Mouse (Mus musculus) kidney, postnatal 0 days (tissue): ENCODE results near the gene Uso1. TPM values are rescaled to one million over a fixed set of nuclear protein-coding genes. Genes with fewer than 3 reads are reported as not detected.

Experiments
- ATAC-seq: fragments of 200-750 bp; cut with Nextera tagmentation; replicated peaks from 2 replicates; pipeline ENCODE4 v1.8.0; 2017; ENCODE audit warnings: low read depth, moderate number of reproducible peaks, moderate TSS enrichment, moderate library complexity; ENCODE audit not compliant: low FRiP score
- DNase-seq: peaks from one replicate; pipeline ENCODE4 v3.0.0-alpha.2; 2016; ENCODE audit warnings: low spot score
- H3K27ac ChIP-seq: fragments of 300-500 bp; sonication (generic); 2 replicates; pipeline ENCODE4 v1.5.1; 2014; ENCODE audit warnings: mild to moderate bottlenecking
- H3K27me3 ChIP-seq: fragments of 300-500 bp; sonication (generic); 2 replicates; pipeline ENCODE4 v1.6.1; 2014; ENCODE audit warnings: low read length, mixed read lengths; ENCODE audit not compliant: insufficient read depth
- H3K36me3 ChIP-seq: fragments of 300-500 bp; sonication (generic); 2 replicates; pipeline ENCODE4 v1.6.1; 2014; ENCODE audit warnings: low read length, mixed read lengths; ENCODE audit not compliant: insufficient read depth
- H3K4me1 ChIP-seq: fragments of 300-500 bp; sonication (generic); replicated peaks from 2 replicates; pipeline ENCODE4 v1.6.1; 2014; ENCODE audit warnings: antibody characterized with exemption, low read length, mixed read lengths; ENCODE audit not compliant: insufficient read depth
- H3K4me2 ChIP-seq: fragments of 300-500 bp; sonication (generic); 2 replicates; pipeline ENCODE4 v1.6.1; 2014; ENCODE audit warnings: mild to moderate bottlenecking, low read length, moderate library complexity, mixed read lengths
- H3K4me3 ChIP-seq: fragments of 300-500 bp; sonication (generic); replicated peaks from 2 replicates; pipeline ENCODE4 v1.5.1; 2014; ENCODE audit warnings: low read depth, low read length
- H3K9ac ChIP-seq: fragments of 300-500 bp; sonication (generic); 2 replicates; pipeline ENCODE4 v1.6.1; 2014; ENCODE audit warnings: low read depth, low read length
- H3K9me3 ChIP-seq: fragments of 300-500 bp; sonication (generic); replicated peaks from 2 replicates; pipeline ENCODE4 v1.6.1; 2016; ENCODE audit warnings: low read length, inconsistent platforms, mixed read lengths
- CTCF ChIP-seq: IDR thresholded peaks from 2 replicates; pipeline ENCODE4 v1.5.1; 2016; ENCODE audit warnings: antibody characterized with exemption, low read depth, mild to moderate bottlenecking, moderate library complexity
- WGBS: fragments of 180-500 bp; shearing (Covaris S2); extraction: QIAGEN DNeasy Blood & Tissue Kit; methylation state at CpG from one replicate; pipeline ENCODE4 v1.1.7; 2014; 5-methylcytosine and 5-hydroxymethylcytosine counted together
- polyA plus RNA-seq: library from polyadenylated mRNA; unstranded; fragments of >200 nt; fragmentation: Nextera tagmentation; extraction: Ambion mirVana; gene quantifications from 2 replicates; pipeline ENCODE4 v1.2.1, GENCODE M21; 2015

Uso1 gene
- polyA plus RNA-seq, 1 experiment from 2014 or later, result 36.1 TPM

GRCm38 (mm10) chr5:92198266-92198665 lies 60.5 kb downstream of the Uso1 start:
- WGBS, result 78% methylated on average over 8 of the region's 8 CpGs
- H3K4me1 ChIP-seq, result no peaks in the 10 kb centered on the region
- H3K9ac ChIP-seq, result no peak overlapping the region
- H3K4me2 ChIP-seq, result no peak overlapping the region
- ATAC-seq (no peak), DNase-seq (no peak)
- H3K27me3 ChIP-seq, result no peaks in the 10 kb centered on the region
- H3K4me3 ChIP-seq, result no peak overlapping the region
- no peak overlapping the region for H3K27ac ChIP-seq
- no peak for TF ChIP-seq CTCF
- no peaks in the 10 kb centered on the region for H3K9me3 ChIP-seq
- H3K36me3 ChIP-seq, result peaks cover 61% of the 10 kb centered on the region

DNA sequence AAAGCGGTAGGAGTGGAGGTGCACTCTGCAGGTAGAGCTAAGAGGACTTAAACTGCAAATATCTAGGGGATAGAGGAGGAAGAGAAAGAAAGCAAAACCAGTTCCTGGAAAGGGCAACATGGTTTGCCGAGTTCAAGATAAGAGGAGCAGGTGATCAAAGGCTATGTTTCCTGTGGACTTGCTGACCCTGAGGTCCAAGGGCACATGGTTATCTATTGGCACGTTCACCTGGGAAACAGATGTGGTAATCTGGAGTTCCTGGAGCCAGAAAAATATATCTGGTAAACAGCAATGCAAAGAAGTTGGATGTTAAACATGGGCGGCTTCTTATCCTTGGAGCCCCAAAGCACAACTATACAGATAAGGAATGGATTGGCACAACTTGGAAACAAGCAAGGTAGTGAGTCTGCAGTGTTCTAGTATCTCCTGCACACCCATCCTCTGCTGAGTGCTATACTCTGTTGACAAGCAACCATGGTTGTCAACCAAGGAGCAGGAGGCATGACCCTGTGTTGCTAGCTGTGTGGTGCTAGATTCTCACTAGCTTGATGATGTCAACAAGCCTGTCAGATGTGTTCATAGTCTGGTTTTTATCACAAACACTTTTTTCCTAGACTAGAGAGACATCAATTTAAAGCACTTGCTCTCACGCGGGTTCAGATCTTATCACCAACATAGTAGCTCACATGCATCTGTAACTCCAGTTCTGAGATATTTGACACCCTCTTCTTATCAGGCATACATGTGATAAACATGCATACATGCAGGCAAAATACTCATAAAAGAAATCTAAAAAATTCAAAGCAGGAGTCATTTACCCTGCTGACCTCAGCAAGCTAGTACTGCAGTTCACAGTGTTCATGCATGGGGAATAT lies 66.7 kb downstream of the Uso1 start:
- ATAC-seq, result no peak
- Histone ChIP-seq H3K4me2 (no peak overlapping the region), H3K4me3 (no peak overlapping the region), H3K36me3 (peaks cover 24% of the 10 kb centered on the region), H3K9me3 (no peaks in the 10 kb centered on the region), H3K4me1 (no peaks in the 10 kb centered on the region; the same call in 1 of the 2 replicates), H3K9ac (no peak overlapping the region), H3K27ac (no peak overlapping the region), H3K27me3 (no peaks in the 10 kb centered on the region)
- DNase-seq, result no peak
- no peak for TF ChIP-seq CTCF
- WGBS, result 77% methylated on average over 6 of the region's 6 CpGs

DNA sequence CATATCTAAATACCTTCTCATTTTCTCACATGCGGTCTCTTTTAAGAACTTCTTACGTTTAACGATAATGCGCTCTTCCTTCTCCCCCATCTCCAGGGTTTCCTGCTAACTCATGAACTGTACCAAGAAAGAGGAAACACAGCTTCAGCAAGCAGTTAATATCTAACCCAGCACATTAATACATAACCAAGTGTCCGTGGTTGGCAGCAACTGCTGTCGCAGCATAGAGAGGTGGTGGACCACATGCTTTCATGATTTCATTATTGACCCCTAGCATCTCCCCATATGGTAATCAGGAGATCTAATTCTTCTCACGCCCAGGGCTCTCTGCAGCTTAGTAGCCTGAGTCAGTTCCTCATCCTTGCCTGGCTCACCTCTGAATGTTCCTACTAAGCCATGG lies 67.4 kb downstream of the Uso1 start:
- Histone ChIP-seq H3K4me3 (no peak overlapping the region), H3K9me3 (no peaks in the 10 kb centered on the region), H3K4me1 (no peaks in the 10 kb centered on the region; the same call in 1 of the 2 replicates), H3K27ac (peak overlapping the region; percentile 77), H3K36me3 (peaks cover 23% of the 10 kb centered on the region), H3K4me2 (no peak overlapping the region), H3K27me3 (no peaks in the 10 kb centered on the region), H3K9ac (no peak overlapping the region)
- TF ChIP-seq CTCF, result no peak
- DNase-seq, result peak; percentile 33
- 52% methylated on average over 7 of the region's 7 CpGs for WGBS
- ATAC-seq, result peak; percentile 78

GRCm38 (mm10) chr5:92205706-92206105 lies 68.0 kb downstream of the Uso1 start:
- H3K9ac ChIP-seq, result no peak overlapping the region
- no peaks in the 10 kb centered on the region for H3K9me3 ChIP-seq
- DNase-seq, result peak; percentile 44
- 64% methylated on average over 5 of the region's 5 CpGs for WGBS
- no peak for ATAC-seq
- H3K4me1 ChIP-seq, result no peaks in the 10 kb centered on the region; the same call in 1 of the 2 replicates
- peaks cover 20% of the 10 kb centered on the region for H3K36me3 ChIP-seq
- H3K4me2 ChIP-seq, result no peak overlapping the region; the same call in 1 of the 2 replicates
- no peaks in the 10 kb centered on the region for H3K27me3 ChIP-seq
- no peak overlapping the region for H3K4me3 ChIP-seq
- peak overlapping the region; percentile 77 for H3K27ac ChIP-seq
- no peak for TF ChIP-seq CTCF

- peaks cover 16% of the 10 kb centered on the region; the same call in 1 of the 2 replicates for H3K36me3 ChIP-seq
- no peak overlapping the region for H3K4me2 ChIP-seq
- 84% methylated on average over 6 of the region's 6 CpGs for WGBS
- H3K4me1 ChIP-seq, result no peaks in the 10 kb centered on the region; the same call in 1 of the 2 replicates
- no peak overlapping the region for H3K4me3 ChIP-seq
- H3K27ac ChIP-seq, result peak overlapping the region; percentile 54
- ATAC-seq (no peak), DNase-seq (no peak)
- no peak for TF ChIP-seq CTCF
- no peaks in the 10 kb centered on the region for H3K9me3 ChIP-seq
- H3K9ac ChIP-seq, result no peak overlapping the region
- H3K27me3 ChIP-seq, result no peaks in the 10 kb centered on the region
These were observed 68.4 kb downstream of the Uso1 start for GRCm38 (mm10) chr5:92206121-92206520.

DNA sequence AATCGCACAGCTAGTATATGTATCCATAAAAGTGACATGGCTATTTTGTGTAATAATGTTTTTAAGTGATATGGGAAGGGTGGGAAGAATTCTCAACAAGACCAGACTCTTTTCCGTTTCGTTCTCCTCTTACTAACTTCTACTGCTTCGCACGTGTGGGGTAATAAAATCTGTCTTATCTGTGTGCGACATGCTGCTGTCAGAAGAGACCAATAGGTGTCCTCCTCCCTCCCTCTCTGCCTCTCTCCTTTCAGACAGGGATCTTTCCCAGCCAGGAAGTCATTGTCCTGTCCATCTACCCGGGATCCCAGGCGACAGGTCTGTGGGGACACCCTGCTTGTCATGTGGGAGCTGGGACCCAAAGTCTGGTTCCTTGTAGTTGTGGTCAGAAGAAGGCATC lies 72.5 kb downstream of the Uso1 start:
- no peaks in the 10 kb centered on the region for H3K27me3 ChIP-seq
- no peak overlapping the region for H3K9ac ChIP-seq
- H3K27ac ChIP-seq, result no peak overlapping the region
- H3K9me3 ChIP-seq, result no peaks in the 10 kb centered on the region
- ATAC-seq, result no peak
- no peaks in the 10 kb centered on the region; the same call in 1 of the 2 replicates for H3K4me1 ChIP-seq
- H3K4me3 ChIP-seq, result no peak overlapping the region
- 47% methylated on average over 8 of the region's 8 CpGs for WGBS
- no peaks in the 10 kb centered on the region for H3K36me3 ChIP-seq
- DNase-seq, result peak; percentile 49
- H3K4me2 ChIP-seq, result no peak overlapping the region
- TF ChIP-seq CTCF, result no peak
